Mouse (Mus musculus) cerebellum, postnatal 14 days (tissue): ENCODE data around the gene Fblim1.

ENCODE experiments used
- DNase-seq, 2 experiments: peaks; one replicate each; pipeline ENCODE4 v3.0.0; 2021; ENCODE audit warnings: mixed read lengths in 2 of 2

Fblim1 gene

DNA sequence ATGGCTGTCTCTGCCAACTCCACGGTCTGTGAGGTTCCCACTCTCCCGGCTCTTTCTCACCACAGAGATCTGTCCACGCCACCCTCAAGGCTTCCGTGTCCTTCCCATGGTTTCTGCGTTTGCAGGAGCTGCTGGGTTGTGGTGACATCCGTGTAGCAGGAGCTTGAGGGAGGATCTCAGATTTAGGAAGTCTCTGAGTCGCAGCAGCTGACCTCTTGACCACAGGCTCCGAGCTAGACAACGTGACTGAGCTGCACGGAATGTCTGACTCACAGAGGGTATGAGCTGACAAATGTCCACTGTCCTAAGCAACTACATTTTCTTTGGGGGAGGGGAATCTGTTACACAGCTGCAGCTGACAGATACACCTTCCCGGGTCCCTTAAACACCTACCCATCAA, at the start of gene Fblim1:
TSS of gene Fblim1 (minus strand) at position 236 of the 400 bp plus-strand sequence.
- no peak for DNase-seq

DNA sequence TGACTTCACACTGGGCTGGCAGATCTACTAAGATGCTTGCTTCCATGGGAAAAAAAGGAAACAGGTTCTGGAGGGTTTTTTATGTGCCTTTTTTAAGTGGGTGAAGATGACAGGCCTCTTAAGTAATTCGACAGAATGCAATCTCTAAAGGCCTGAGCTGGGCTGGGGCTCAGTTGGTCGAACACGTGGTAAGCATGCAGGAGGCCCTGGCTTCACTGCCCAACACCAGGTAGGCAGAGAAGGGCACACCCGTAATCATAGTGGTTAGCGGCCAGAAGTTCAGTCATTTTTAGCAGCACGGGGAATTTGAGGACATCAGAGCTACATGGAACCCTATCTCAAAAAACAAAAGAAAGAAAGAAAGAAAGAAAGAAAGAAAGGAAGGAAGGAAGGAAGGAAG, 48.6 kb upstream of the Fblim1 start:
- no peak for DNase-seq

DNA sequence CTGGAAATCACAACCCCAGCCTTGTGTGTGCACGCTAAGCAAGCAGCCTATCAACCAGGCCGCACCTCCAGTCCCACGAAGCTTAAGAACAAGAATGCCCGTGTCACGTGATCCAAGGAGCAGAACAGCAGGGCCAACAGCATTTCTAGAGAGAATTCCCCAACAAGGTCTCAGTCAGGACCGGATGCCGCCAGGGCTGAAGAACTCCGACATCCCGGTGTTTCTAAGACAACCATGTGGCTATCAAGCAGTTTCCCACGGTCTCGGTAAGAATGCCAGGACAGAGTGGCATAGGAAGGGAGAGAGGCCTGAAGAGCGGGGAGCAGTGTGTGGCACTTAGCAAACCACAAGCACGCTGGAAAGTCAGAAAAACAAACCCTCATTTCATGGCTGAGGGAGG, 47.9 kb upstream of the Fblim1 start:
- no peak for DNase-seq

DNA sequence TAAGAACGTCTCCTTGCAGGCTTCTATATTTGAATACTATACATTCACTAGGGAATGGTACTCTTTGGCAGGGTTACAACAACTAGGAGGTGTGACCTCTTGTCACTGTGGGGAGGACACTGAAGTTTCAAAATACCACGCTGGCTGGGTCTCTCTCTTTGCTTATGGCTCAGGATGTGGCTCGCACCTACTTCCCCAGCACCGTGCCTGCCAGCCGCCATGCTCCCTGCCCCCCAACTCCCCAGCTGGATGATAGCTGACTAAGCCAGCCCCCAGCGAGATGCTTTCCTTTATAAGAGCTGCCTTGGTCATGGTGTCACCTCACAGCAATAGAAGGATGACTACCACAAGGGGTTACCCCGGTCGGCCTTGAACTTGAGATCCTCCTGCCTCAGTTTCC, 47.1 kb upstream of the Fblim1 start:
- no peak for DNase-seq

DNA sequence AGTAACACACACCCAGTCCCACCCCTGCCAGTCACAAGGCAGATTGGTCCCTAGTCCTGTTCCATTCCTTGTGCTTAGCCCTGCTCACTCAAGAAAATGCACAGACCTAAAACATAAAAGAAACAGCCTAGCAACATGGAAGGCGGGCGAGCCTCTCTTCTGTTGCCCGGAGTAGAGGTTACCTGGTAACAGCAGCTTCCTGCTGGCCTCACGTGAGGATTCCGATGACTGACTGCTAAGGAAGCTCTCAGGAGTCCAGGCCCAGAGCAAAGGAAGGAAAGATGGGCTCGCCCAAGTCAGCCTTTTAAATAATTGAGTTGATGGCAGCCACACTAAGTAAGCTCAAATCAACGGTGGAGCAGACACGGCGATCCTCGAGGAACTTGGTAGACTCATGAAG, 46.0 kb upstream of the Fblim1 start:
- DNase-seq = no peak

DNA sequence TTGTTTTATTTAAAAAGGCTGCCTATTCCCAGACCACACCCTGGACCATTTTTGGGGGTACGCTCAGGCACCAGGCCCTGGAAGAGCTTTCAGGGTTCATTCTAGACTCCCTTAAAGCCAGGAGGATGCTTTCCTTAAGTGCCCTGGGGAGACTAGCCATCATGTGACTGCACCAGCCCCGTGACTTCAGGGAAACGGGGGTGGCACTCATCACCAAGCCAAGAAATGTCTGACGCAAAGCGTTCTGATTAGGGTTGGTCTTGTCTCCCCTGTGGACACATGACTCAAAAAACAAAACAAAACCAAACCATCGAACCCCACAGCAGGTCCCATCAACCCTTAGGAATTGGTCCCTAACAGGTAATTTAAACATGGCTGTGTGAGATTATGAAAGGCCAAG, 45.4 kb upstream of the Fblim1 start:
- DNase-seq = no peak

DNA sequence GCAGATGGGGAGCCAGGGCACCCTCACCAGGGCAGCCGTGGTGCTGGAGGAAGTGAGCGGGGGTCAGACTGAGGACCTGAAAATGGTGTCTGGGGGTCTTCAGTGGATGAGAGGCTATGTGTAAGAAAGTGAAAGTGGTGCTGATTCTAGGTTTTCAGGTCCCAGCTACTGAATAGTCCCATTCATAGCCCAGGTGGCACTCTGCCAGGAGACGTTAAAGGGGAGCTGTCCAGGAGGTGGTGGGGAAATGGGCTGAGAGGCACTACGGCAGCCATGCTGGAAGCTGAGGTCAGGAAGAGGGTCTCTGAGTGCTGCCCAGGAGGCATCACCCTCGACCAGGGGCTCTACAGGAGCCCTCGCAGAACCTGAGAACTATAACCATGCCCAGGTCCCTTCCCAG, 43.3 kb upstream of the Fblim1 start:
- DNase-seq = peak in 1 of 2 experiments; percentile 46

DNA sequence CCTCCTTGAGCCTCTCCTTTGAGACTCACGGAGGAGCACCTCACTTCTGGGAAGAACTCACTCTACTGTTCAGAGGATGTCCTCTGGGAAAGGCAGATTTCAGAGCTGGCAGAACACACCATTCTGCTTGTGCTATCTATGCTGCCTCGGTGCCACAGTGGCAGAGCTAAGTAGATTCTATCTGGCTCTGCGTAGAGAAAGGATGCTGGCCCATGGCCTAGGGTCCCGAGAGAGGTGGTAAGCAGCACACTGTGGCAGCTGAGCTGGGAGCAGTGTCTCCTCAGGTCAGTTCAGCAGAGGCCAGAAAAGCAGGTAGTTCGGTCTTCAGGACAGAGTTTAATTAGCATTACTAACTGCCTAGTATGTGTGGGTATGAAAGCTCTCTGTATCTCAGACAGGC, 42.4 kb upstream of the Fblim1 start:
- DNase-seq = no peak

DNA sequence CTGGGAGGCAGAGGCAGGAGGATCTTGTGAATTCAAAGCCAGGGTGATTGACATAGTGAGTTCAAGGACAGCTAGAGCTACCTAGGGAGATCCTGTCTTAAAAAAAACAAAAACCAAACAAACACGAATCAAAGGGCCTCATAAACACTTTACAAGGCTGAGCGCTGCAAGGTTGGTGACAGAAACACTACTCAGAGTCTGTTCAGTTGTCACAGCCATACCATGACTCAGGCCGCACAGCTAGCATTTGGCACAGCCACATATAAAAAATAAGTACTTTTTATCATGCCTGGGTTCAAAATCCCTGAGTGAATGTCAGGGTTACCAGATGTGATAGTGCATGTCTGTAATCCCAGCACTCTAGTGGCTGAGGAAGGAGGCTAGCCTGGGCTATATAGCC, 41.3 kb upstream of the Fblim1 start:
- no peak for DNase-seq

DNA sequence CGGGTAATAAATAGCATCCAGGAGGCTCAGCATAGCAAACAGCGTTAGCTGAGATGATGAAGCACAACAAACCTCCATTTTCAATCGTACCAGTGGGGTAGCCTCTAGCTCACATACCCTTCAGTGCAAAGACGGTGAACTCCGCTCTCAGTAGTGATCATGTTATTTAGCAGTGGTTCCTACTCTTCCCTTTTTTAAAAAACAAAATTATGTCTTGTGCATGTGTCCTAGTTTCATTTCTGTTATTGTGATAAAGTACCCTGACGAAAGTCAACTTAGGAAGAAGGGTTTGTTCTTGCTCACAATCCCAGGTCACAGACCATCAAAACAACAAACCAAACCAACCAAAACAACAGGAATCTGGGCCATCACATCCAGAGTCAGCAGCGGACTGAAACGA, 40.1 kb upstream of the Fblim1 start:
- DNase-seq = no peak

DNA sequence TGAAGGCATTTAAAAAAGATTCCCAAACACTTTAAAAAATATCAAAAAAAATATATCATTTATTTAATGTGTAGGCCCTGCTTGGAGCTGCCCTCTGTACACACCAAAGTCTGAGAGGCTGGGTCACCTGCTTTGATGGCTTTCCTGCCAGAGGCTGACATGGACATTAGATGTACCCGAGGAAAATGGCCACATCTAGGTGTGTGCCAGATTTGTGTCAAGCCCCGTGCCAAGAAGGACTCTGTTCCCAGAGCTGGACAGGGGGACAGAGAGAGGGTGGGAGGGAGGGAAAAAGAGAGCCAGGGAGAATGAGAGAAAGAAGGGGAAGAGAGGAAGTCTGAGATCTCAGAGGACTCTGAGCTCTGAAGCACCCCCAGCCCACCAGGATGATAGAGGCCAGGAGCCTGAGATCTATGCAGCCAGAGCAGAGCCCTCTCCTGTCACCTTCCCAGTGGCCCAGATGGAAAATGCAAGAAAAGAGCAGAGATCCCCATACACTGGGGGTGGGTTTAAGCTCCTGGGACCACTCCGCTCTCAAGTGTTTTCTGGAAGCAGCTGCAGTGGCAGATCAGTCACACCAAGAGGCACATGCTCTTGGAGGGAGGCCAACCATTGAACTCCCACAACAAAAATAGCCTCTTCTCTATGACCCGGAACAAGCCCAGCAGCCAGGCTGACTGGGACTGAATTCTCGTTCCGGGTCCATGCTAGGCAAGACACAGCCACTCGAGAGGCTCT, 37.4 kb upstream of the Fblim1 start:
- peak; percentile 80 to 81 for DNase-seq

DNA sequence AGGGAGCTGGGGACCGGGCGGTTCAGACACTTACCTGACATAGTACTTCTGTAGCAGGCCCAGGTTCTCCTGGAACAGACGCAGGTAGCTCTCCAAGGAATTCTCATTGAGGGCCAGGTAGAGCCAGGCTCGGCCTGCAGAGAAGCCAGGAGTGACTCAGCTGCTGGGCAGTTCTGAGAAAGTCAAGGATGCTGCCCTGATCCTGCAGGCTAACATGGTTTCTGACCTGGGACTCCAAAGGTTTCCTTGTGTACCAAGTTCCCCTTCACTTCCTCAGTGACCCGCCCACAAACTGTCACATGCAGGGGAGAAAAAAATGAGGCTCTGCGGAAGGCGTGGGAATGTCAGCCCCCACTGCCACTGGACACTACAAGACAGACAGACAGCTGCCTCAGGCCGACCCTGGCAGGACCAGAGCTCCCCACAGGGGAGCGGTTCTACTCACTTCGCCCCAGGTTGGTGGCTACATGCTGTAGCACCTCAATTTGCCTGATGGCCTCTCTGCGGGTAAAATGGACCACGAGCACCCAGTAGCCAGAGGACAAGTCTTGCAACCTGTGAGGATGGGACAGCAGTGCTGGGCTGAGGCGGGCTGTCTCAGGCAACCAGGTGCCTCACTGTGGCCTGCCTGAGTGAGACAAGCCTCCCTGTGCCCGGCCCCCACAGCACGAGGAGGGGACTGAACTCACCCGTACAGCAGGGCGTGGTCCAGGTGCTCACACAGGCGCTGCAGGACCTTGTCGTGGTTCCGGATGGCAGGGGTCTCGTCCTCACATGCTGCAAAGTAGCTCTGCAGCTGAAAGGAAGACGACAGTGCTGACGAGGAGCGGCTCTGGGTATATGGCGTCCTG, 36.3 kb upstream of the Fblim1 start:
- DNase-seq = peak in 1 of 2 experiments; percentile 29

DNA sequence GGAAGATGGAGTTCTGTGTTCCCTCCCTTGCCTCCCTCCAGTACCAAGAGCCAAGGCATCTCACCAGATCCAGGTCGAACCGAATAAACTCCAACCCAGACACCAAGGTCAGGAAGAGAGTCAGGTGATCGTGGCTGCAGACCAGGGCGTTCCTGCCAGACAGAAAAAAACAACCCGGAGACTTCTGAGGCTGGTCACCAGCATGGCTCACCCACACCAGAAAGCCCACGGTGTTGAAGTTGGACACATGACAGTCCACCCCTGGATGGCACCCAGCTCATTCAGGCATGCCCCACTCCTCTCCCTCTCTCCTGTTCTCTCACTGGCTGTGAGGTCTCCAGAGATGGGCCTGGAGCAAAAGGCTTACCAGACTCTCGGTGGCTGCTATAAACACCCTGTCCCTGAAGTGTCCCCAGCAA, 35.5 kb upstream of the Fblim1 start:
- DNase-seq = peak in 1 of 2 experiments; percentile 49

DNA sequence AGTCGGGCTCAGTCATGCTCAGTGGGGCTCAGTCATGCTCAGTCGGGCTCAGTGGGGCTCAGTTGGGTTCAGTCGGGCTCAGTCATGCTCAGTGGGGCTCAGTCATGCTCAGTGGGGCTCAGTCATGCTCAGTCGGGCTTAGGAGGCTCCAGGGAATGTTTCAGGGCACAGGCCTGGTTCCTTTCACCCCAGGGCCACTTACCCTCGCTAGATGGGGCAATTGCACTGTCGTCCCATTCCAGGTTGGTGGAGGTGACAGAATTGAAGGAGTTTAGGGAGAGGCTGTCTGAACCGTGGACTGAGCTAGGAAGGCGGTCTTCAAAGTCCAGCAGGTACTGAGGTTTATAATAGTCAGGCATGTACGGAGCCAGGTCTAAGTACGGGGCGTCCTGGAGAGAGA, 33.6 kb upstream of the Fblim1 start:
- DNase-seq = no peak

DNA sequence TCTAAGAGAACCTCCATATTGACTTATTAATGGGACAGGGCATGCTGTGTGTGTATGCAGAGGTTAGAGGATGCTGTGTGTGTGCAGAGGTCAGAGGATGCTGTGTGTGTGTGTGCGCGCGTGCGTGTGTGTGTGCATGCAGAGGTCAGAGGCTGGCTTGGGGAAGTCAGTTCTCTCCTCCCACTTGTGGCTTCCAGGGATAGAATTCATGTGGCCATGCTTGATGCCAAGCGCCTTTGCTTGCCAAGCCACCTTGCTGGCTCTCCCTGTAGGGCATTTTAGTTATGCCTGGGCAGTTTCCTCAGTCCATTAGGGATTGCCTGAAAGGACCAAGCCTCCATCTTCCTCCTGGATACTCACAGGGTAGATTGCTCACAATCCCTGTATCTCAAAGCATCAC, 30.8 kb upstream of the Fblim1 start:
- DNase-seq = peak in 1 of 2 experiments; percentile 54

DNA sequence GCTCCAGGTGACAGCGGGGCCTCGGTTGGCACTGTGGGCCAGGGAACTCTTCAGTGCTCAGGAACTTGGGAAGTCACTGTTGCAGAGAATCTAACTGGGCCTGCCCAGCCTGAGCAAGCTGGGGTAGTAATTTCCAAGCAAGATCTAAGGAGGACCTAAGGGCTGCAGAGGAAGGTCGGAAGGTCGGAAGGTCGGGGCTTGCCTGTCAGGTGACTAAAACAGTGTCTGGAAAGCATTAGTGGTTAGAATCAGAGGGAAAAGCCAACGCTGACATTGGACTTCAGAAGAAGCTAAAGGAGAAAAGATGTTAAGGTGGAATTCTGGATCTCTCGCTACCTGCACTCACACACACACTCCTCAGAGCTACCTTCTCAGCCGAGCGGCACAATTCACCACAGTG, 30.1 kb upstream of the Fblim1 start:
- no peak for DNase-seq

DNA sequence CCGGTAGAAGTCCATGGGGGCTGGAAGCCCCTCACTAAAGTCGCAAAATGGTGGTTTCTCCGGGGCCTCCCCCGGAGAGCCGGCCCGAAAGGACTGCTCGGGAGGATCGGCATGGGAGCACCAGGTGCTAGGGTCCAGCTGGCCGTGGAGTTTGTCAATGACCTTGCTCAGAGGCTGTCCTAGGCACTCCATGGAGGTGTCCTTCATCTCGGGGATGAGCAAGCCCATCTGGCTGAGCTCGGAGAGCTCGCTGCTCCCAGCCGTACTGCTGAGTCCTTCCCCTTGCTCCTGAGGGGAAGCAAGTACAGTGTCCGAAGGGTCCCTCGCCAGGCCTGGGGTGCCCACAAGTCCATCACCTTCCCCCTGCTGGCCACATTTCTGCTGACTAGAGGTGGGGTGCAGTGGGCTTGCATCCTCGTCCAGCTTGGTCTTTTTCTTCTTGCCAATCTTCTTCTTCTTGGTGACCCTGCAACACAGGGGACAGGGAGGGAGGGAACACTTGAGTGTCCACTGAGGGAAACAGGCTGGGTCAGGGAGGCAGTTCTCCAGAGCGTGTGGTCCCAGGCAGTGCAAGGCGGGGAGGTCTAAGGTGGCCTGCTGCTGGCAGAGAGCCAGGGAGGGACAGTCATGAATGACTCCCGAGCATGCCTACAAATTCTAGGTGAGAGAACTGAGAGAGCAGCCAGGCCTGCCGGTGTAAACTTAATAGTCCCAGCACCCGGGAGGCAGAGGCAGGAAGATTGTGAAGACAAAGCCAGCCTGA, 26.4 kb upstream of the Fblim1 start:
- peak in 1 of 2 experiments; percentile 33 for DNase-seq

DNA sequence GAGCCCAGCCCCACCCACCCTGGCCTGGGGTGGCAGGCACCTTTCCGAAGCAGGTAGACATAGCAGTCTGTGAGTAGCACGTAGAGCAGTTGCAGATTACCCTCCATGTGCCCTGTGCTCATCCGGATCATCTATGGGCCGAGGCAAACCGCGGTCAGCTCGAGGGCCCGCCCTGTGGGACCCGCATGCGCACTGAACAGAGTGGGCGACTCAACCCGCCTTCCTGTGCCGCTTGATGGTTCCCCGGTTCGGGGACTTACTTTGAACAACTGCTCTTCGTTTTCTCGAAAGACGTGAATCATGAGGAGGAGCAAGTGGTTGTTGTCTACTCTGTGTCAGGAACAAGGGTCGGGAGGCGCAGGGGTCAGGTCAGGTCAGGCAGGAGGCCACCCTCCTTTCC, 25.4 kb upstream of the Fblim1 start:
- no peak for DNase-seq

DNA sequence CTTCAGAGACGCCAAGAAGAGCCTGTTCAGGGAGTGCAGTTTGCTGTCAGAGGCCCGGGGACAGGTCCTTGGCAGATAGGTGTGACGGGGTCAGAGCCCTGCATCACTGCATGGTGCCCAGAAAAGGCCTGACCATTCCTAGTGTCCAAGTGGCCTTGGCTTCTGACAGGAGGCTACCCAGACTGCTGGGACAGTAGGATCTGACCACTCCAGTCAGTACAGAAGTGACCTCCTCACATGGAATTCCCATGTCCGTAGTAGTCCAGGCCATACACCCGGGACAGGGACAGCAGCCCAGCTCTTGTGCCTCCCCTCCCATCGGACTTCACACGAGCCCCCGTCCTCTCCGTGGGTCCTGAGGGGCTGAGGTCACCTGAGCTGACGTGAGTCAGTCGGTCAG, 24.1 kb upstream of the Fblim1 start:
- DNase-seq = no peak

DNA sequence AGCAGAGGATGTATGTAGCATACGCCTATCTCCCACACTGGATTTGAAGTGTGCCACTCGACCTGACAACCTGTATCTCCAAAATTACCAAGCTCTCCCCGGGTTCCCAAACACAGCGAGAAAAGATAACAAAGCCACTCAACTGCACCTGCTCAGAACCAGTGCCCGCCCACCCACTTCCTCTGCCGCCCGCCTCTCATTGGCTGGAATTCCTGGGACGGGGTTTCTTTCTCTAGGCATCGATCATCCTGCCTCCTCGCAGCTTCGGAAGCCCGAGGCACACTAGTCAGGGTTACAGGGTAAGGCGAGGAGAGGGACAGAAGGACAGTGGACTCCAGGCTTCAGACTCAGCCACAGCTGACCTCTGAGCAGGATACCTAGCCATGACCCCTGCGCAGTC, 22.8 kb upstream of the Fblim1 start:
- DNase-seq = no peak

DNA sequence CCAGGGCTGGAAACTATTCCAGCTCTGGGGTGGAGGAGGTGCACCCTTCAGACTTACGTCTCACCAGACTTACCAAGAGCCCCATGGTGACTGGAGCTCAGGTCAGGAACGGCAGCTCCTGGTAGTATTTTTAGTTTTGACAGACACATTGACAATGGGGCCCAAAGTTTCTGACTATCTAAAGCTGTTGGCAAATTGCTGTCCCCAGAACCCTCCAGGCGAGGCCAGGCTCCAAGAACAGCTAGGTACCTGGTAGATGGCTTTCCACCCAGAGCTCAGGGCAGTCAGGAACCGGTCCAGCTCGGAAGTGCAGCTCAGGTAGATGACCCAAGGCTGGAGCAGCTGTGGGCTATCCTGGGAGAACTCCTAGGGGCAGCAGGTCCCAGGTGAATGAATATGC, 21.6 kb upstream of the Fblim1 start:
- no peak for DNase-seq

DNA sequence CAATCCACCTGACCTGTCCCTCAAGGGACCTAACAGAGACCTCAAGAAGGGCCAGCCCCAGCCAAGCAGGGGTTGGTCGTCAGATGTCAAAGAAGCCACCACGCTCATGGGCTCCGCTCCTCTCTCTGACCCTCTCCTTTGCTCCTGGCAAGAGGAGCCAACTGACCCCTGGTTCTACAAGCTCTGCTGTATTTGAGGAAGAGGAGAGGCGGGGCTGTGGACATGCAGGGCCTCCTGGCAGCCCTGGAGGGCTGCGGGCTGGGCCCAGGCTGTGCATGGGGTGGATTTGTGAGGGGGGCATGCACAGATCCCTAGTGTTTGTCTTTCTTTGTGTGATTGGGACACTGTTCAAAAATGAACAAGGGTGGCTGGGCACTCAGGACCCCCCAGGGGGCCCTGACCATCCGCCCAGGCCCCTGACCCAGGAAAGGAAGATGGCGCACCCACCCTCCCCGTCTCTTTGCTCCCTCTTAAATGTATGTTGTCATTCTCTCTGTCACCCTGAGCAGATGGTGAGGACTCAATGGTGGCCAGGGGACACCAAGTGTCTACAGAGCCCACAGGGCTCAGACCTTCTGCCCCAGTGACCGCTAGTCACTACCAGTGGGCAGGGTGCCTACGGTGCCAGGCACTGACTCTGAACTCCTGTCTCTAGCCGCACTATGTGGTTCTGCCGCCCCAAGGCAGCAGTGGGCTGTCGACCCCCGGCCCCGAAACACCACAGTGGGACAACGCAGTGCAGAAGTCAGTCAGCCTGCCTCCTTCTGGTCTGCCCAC, 20.1 kb upstream of the Fblim1 start:
- no peak for DNase-seq
